Mouse (Mus musculus): ENCODE data around the gene Babam2.

DNA sequence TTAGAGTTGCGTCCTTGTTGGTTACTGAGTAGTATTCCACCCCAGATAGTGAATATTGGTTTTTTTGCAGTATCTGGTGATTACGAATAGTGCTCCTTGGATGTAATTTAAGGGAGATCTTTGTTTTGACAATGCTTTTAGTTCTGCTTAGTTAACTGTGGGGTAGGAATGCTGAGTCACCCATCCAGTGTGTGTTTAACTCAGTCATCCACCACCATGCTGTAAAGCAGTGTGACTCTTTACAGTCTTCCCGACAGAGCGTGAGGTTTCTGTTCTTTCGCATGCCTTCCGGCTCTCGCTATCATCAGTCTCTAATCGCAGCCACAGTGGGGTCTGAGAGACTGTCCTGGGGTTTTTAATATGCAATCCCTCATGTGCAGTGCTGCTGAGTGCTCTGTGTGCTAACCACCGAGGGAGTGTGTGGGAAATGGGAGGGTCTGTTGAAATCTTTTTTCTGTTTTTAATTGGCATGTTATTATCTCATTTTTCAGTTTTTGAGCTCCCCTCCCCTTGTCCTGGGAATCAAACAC is 318.5 kb downstream of the Babam2 start:
- TF ChIP-seq CTCF (IDR thresholded peaks at IDR 0.05; ENCODE audit: low read depth, low read length) (no peak), EP300 (IDR thresholded peaks at IDR 0.05; ENCODE audit: insufficient read depth, low read depth, low read length) (no peak)
